Comparison of ENCODE assay signal across 11 mouse cellular contexts in genomic region chr10:98333411-98334067, GRCm38 (mm10).
A peak's percentile ranks its signal among the peaks of the same experiment; 100 is the strongest.
DNase-seq lines count a peak whose midpoint lies in the region; ATAC-seq and TF ChIP-seq lines count a peak whose summit lies in the region.
"Had no signal": no experiment of that assay in that cellular context is flagged by ENCODE, and none has a peak within 500 bp of the region (broad histone marks: within the 10 kb centered on the region; RNA-seq: fewer than 3 reads in every experiment).

No protein-coding gene starts in this region.

- no peak overlapping the region for H3K9ac ChIP-seq in heart, embryonic 12.5 days
- H3K9ac ChIP-seq in lung, postnatal 0 days (replicated peaks; ENCODE audit: low read depth): no peak overlapping the region
- no peak overlapping the region for H3K9ac ChIP-seq in kidney, embryonic 15.5 days
- H3K9ac ChIP-seq: hindbrain, embryonic 15.5 days had no signal

- H3K27ac ChIP-seq in heart, embryonic 12.5 days (ENCODE audit: poor library complexity, severe bottlenecking): no peak overlapping the region
- no peak overlapping the region for H3K27ac ChIP-seq in lung, postnatal 0 days (ENCODE audit: low read length)
- H3K27ac ChIP-seq in kidney, embryonic 15.5 days: no peak overlapping the region
- H3K27ac ChIP-seq: hindbrain, embryonic 15.5 days; macrophage had no signal

- WGBS in heart, embryonic 12.5 days: 63% methylated on average over 6 of the region's 6 CpGs
- WGBS in lung, postnatal 0 days: 60% methylated on average over 6 of the region's 6 CpGs
- 69% methylated on average over 6 of the region's 6 CpGs for WGBS in kidney, embryonic 15.5 days

- H3K27me3 ChIP-seq in heart, embryonic 12.5 days (replicated peaks): no peaks in the 10 kb centered on the region
- no peaks in the 10 kb centered on the region for H3K27me3 ChIP-seq in Patski
- no peaks in the 10 kb centered on the region for H3K27me3 ChIP-seq in lung, postnatal 0 days (replicated peaks; ENCODE audit: insufficient read depth, low read length)
- H3K27me3 ChIP-seq in kidney, embryonic 15.5 days: no peaks in the 10 kb centered on the region
- H3K27me3 ChIP-seq: hindbrain, embryonic 15.5 days had no signal

- no peaks in the 10 kb centered on the region for H3K36me3 ChIP-seq in heart, embryonic 12.5 days
- no peaks in the 10 kb centered on the region for H3K36me3 ChIP-seq in lung, postnatal 0 days (ENCODE audit: insufficient read depth, low read length)
- no peaks in the 10 kb centered on the region for H3K36me3 ChIP-seq in kidney, embryonic 15.5 days
- H3K36me3 ChIP-seq: hindbrain, embryonic 15.5 days had no signal

- no peaks in the 10 kb centered on the region for H3K9me3 ChIP-seq in heart, embryonic 12.5 days (replicated peaks)
- no peaks in the 10 kb centered on the region for H3K9me3 ChIP-seq in lung, postnatal 0 days (ENCODE audit: low read length)
- H3K9me3 ChIP-seq in kidney, embryonic 15.5 days (replicated peaks): no peaks in the 10 kb centered on the region
- H3K9me3 ChIP-seq: hindbrain, embryonic 15.5 days had no signal

- CTCF ChIA-PET in Patski (lab: Charles Lee): interaction anchor here (2.1 kb wide), 1 partner anchor 11 kb away, joined by 6 read pairs; no protein-coding TSS in a partner anchor

- no peak for ATAC-seq in heart, embryonic 12.5 days (ENCODE audit: insufficient number of reproducible peaks, low FRiP score)
- ATAC-seq in Patski: peak; percentile 78
- peak; percentile 63 for ATAC-seq in lung, postnatal 0 days
- no peak for ATAC-seq in kidney, embryonic 15.5 days (replicated peaks; ENCODE audit: low FRiP score)

- H3K4me3 ChIP-seq in heart, embryonic 12.5 days: no peak overlapping the region
- H3K4me3 ChIP-seq in lung, postnatal 0 days (ENCODE audit: low read depth, low read length): no peak overlapping the region
- H3K4me3 ChIP-seq in kidney, embryonic 15.5 days (replicated peaks): no peak overlapping the region
- H3K4me3 ChIP-seq: erythroblast, embryonic 14.5 days; hindbrain, embryonic 15.5 days had no signal

- POLR2A ChIA-PET in Patski (lab: Charles Lee): no interaction called here

- in situ Hi-C loops in Patski (cut with MboI; ENCODE audit: low pct_unique_long_range_greater_than_20kb): no loop called here

- TF ChIP-seq CTCF in Patski (IDR thresholded peaks at IDR 0.05): no peak
- TF ChIP-seq CTCF in lung, postnatal 0 days (IDR thresholded peaks at IDR 0.05): no peak

- DNase-seq in heart, adult 18-20 months: peak; percentile 55 to 63
- DNase-seq in Patski (ENCODE audit: low read depth, low spot score): peak; percentile 42
- DNase-seq in cerebellum, postnatal 25 days: peak; percentile 80 to 82
- DNase-seq in lung, postnatal 0 days (ENCODE audit: low spot score): peak; percentile 43
- no peak for DNase-seq in spleen, postnatal 4 days (ENCODE audit: low spot score in 2 of 2)
- DNase-seq in thymus, postnatal 25 days: no peak

- no peak for TF ChIP-seq EP300 in lung, postnatal 0 days (IDR thresholded peaks at IDR 0.05)

- H3K4me1 ChIP-seq in heart, embryonic 12.5 days (replicated peaks): 0 out of 2 replicates have a peak, but pooled peaks cover 4% of the 10 kb centered on the region
- no peaks in the 10 kb centered on the region for H3K4me1 ChIP-seq in lung, postnatal 0 days (ENCODE audit: insufficient read depth, low read depth, low read length)
- no peaks in the 10 kb centered on the region for H3K4me1 ChIP-seq in kidney, embryonic 15.5 days
- H3K4me1 ChIP-seq: hindbrain, embryonic 15.5 days had no signal

- H3K4me2 ChIP-seq in heart, embryonic 12.5 days: no peak overlapping the region
- no peak overlapping the region for H3K4me2 ChIP-seq in lung, postnatal 0 days (replicated peaks; ENCODE audit: low read depth, low read length)
- H3K4me2 ChIP-seq in kidney, embryonic 15.5 days: no peak overlapping the region
- H3K4me2 ChIP-seq: hindbrain, embryonic 15.5 days had no signal

Comparison
In these comparisons a context has a peak if more than half of its experiments do, and no peak if none do; other contexts are left out.
1. DNase-seq: peak in heart, adult 18-20 months (2 of 2), Patski (single experiment), cerebellum, postnatal 25 days (2 of 2) and lung, postnatal 0 days (single experiment); none in spleen, postnatal 4 days (0 of 2) and thymus, postnatal 25 days (single experiment).
2. ATAC-seq: peak in Patski (single experiment) and lung, postnatal 0 days (single experiment); none in heart, embryonic 12.5 days (single experiment) and kidney, embryonic 15.5 days (single experiment).